Mouse (Mus musculus) hindbrain, embryonic 10.5 days (tissue): ENCODE measurements around the gene Plcb2. TPM values are rescaled to one million over a fixed set of nuclear protein-coding genes. Genes with fewer than 3 reads are reported as not detected.

ENCODE experiments used
- DNase-seq: peaks from one replicate; pipeline ENCODE4 v3.0.0-alpha.2; 2017; ENCODE audit warnings: low spot score
- H3K27ac ChIP-seq: fragments of 300-500 bp; sonication (generic); 2 replicates; pipeline ENCODE4 v1.5.1; 2016; ENCODE audit warnings: mild to moderate bottlenecking, moderate library complexity
- H3K27me3 ChIP-seq: fragments of 300-500 bp; sonication (generic); 2 replicates; pipeline ENCODE4 v1.6.1; 2016; ENCODE audit warnings: mild to moderate bottlenecking; ENCODE audit not compliant: poor library complexity, insufficient read depth, severe bottlenecking
- H3K36me3 ChIP-seq: fragments of 300-500 bp; sonication (generic); 2 replicates; pipeline ENCODE4 v1.6.1; 2016; ENCODE audit warnings: mild to moderate bottlenecking, moderate library complexity
- H3K4me1 ChIP-seq: fragments of 300-500 bp; sonication (generic); replicated peaks from 2 replicates; pipeline ENCODE4 v1.6.1; 2016; ENCODE audit warnings: mild to moderate bottlenecking
- H3K4me3 ChIP-seq: fragments of 300-500 bp; sonication (generic); 2 replicates; pipeline ENCODE4 v1.5.1; 2016; ENCODE audit warnings: mild to moderate bottlenecking, moderate library complexity
- H3K9me3 ChIP-seq: fragments of 300-500 bp; sonication (generic); 2 replicates; pipeline ENCODE4 v1.6.1; 2016; ENCODE audit warnings: mild to moderate bottlenecking, moderate library complexity
- WGBS: fragments of 180-500 bp; shearing (Covaris S2); methylation state at CpG from one replicate; pipeline ENCODE4 v1.1.7; 2016; 5-methylcytosine and 5-hydroxymethylcytosine counted together
- polyA plus RNA-seq: library from polyadenylated mRNA; unstranded; fragments of >200 nt; fragmentation: Nextera tagmentation; extraction: Ambion mirVana; gene quantifications from 2 replicates; pipeline ENCODE4 v1.2.1, GENCODE M21; 2016

Plcb2 gene
- polyA plus RNA-seq, 1 experiment from 2014 or later, result 0.43 TPM

- Histone ChIP-seq H3K27ac (no peak overlapping the region), H3K9me3 (no peaks in the 10 kb centered on the region), H3K4me1 (peaks cover 20% of the 10 kb centered on the region), H3K36me3 (no peaks in the 10 kb centered on the region), H3K27me3 (peaks cover 76% of the 10 kb centered on the region), H3K4me3 (no peak overlapping the region)
- WGBS, result 79% methylated on average over 2 of the region's 2 CpGs
- no peak for DNase-seq
Measured at GRCm38 (mm10) chr2:118726873-118727272, 1.4 kb downstream of the Plcb2 start.

- peaks cover 66% of the 10 kb centered on the region for H3K27me3 ChIP-seq
Measured at GRCm38 (mm10) chr2:118725511-118725910, 2.7 kb downstream of the Plcb2 start.

GRCm38 (mm10) chr2:118723693-118724486 is 4.3 kb downstream of the Plcb2 start:
- peaks cover 11% of the 10 kb centered on the region for H3K4me1 ChIP-seq
- peaks cover 59% of the 10 kb centered on the region for H3K27me3 ChIP-seq
- no peaks in the 10 kb centered on the region for H3K36me3 ChIP-seq
- H3K9me3 ChIP-seq, result no peaks in the 10 kb centered on the region
- H3K4me3 ChIP-seq, result no peak overlapping the region
- no peak for DNase-seq
- 82% methylated on average over 15 of the region's 15 CpGs for whole genome bisulfite sequencing
- no peak overlapping the region for H3K27ac ChIP-seq

More at GRCm38 (mm10) chr2:118725511-118725910, 2.7 kb downstream of the Plcb2 start:
- no peak overlapping the region for H3K4me3 ChIP-seq
- peaks cover 18% of the 10 kb centered on the region for H3K4me1 ChIP-seq
- no peaks in the 10 kb centered on the region for H3K36me3 ChIP-seq
- 86% methylated on average over 4 of the region's 4 CpGs for WGBS
- no peak for DNase-seq
- no peaks in the 10 kb centered on the region for H3K9me3 ChIP-seq
- no peak overlapping the region for H3K27ac ChIP-seq

- H3K27me3 ChIP-seq, result peaks cover 74% of the 10 kb centered on the region
- H3K27ac ChIP-seq, result no peak overlapping the region
- WGBS, result 86% methylated on average over 5 of the region's 5 CpGs
- H3K4me1 ChIP-seq, result peaks cover 20% of the 10 kb centered on the region
- no peak for DNase-seq
- H3K9me3 ChIP-seq, result no peaks in the 10 kb centered on the region
- no peak overlapping the region for H3K4me3 ChIP-seq
- no peaks in the 10 kb centered on the region for H3K36me3 ChIP-seq
Measured at GRCm38 (mm10) chr2:118716677-118717076, 11.6 kb downstream of the Plcb2 start.

GRCm38 (mm10) chr2:118714230-118714629 is 14.0 kb downstream of the Plcb2 start:
- peak; percentile 42 for DNase-seq
- peaks cover 92% of the 10 kb centered on the region for H3K27me3 ChIP-seq
- 35% methylated on average over 4 of the region's 4 CpGs for WGBS

GRCm38 (mm10) chr2:118713631-118714030 is 14.6 kb downstream of the Plcb2 start:
- Histone ChIP-seq H3K27me3 (peaks cover 94% of the 10 kb centered on the region), H3K27ac (no peak overlapping the region), H3K36me3 (no peaks in the 10 kb centered on the region), H3K4me1 (peaks cover 43% of the 10 kb centered on the region), H3K9me3 (no peaks in the 10 kb centered on the region), H3K4me3 (no peak overlapping the region)
- WGBS, result 90% methylated on average over 6 of the region's 6 CpGs
- DNase-seq, result no peak

More at GRCm38 (mm10) chr2:118714230-118714629, 14.0 kb downstream of the Plcb2 start:
- Histone ChIP-seq H3K4me1 (peaks cover 43% of the 10 kb centered on the region), H3K9me3 (no peaks in the 10 kb centered on the region), H3K4me3 (no peak overlapping the region), H3K36me3 (no peaks in the 10 kb centered on the region), H3K27ac (no peak overlapping the region)

- Histone ChIP-seq H3K36me3 (no peaks in the 10 kb centered on the region), H3K9me3 (no peaks in the 10 kb centered on the region), H3K27ac (peak overlapping the region; percentile 67), H3K27me3 (peaks cover 98% of the 10 kb centered on the region), H3K4me3 (peak overlapping the region; percentile 58), H3K4me1 (peaks cover 50% of the 10 kb centered on the region)
- peak; percentile 71 for DNase-seq
- under 1% methylated on average over 36 of the region's 36 CpGs for WGBS
Measured at GRCm38 (mm10) chr2:118711038-118711494, 17.2 kb downstream of the Plcb2 start.

- no peak overlapping the region for H3K27ac ChIP-seq
- 31% methylated on average over 4 of the region's 4 CpGs for WGBS
- DNase-seq, result no peak
- no peak overlapping the region for H3K4me3 ChIP-seq
- H3K36me3 ChIP-seq, result no peaks in the 10 kb centered on the region
- peaks cover 52% of the 10 kb centered on the region for H3K4me1 ChIP-seq
- H3K9me3 ChIP-seq, result no peaks in the 10 kb centered on the region
- H3K27me3 ChIP-seq, result peaks cover 99% of the 10 kb centered on the region
Measured at GRCm38 (mm10) chr2:118709655-118710221, 18.5 kb downstream of the Plcb2 start.

GRCm38 (mm10) chr2:118708472-118708871 is 19.8 kb downstream of the Plcb2 start:
- H3K4me3 ChIP-seq, result no peak overlapping the region
- no peak for DNase-seq
- no peak overlapping the region for H3K27ac ChIP-seq
- H3K9me3 ChIP-seq, result no peaks in the 10 kb centered on the region
- H3K4me1 ChIP-seq, result peaks cover 52% of the 10 kb centered on the region
- peaks cover 100% of the 10 kb centered on the region for H3K27me3 ChIP-seq
- 76% methylated on average over 4 of the region's 4 CpGs for WGBS
- no peaks in the 10 kb centered on the region for H3K36me3 ChIP-seq

GRCm38 (mm10) chr2:118706436-118706835 is 21.8 kb downstream of the Plcb2 start:
- no peak for DNase-seq
- Histone ChIP-seq H3K4me1 (peaks cover 64% of the 10 kb centered on the region), H3K27ac (no peak overlapping the region; the same call in 1 of the 2 replicates), H3K27me3 (peaks cover 100% of the 10 kb centered on the region), H3K36me3 (no peaks in the 10 kb centered on the region), H3K4me3 (no peak overlapping the region), H3K9me3 (no peaks in the 10 kb centered on the region)
- WGBS, result 2% methylated on average over 6 of the region's 6 CpGs

GRCm38 (mm10) chr2:118703913-118704730 is 24.1 kb downstream of the Plcb2 start, which contains the start of gene Ankrd63:
Ankrd63 (minus strand) TSS chr2:118703963.
- Histone ChIP-seq H3K36me3 (no peaks in the 10 kb centered on the region), H3K9me3 (no peaks in the 10 kb centered on the region), H3K27me3 (peaks cover 100% of the 10 kb centered on the region), H3K4me3 (peak within 1 kb of the TSS; percentile 53), H3K4me1 (peaks cover 54% of the 10 kb centered on the region), H3K27ac (peak within 1 kb of the TSS; percentile 30; the same call in 1 of the 2 replicates)
- DNase-seq, result peak; percentile 38
- WGBS, result under 1% methylated on average over 50 of the region's 50 CpGs

GRCm38 (mm10) chr2:118702883-118703761 is 25.1 kb downstream of the Plcb2 start:
- Histone ChIP-seq H3K27me3 (peaks cover 98% of the 10 kb centered on the region), H3K4me1 (peaks cover 54% of the 10 kb centered on the region), H3K27ac (peak overlapping the region; percentile 30; the same call in 1 of the 2 replicates), H3K36me3 (no peaks in the 10 kb centered on the region), H3K9me3 (no peaks in the 10 kb centered on the region), H3K4me3 (peak overlapping the region; percentile 53)
- peak; percentile 65 for DNase-seq
- under 1% methylated on average over 93 of the region's 93 CpGs for WGBS
